Mouse (Mus musculus): ENCODE data around the gene Lrmda.

The Lrmda gene

DNA sequence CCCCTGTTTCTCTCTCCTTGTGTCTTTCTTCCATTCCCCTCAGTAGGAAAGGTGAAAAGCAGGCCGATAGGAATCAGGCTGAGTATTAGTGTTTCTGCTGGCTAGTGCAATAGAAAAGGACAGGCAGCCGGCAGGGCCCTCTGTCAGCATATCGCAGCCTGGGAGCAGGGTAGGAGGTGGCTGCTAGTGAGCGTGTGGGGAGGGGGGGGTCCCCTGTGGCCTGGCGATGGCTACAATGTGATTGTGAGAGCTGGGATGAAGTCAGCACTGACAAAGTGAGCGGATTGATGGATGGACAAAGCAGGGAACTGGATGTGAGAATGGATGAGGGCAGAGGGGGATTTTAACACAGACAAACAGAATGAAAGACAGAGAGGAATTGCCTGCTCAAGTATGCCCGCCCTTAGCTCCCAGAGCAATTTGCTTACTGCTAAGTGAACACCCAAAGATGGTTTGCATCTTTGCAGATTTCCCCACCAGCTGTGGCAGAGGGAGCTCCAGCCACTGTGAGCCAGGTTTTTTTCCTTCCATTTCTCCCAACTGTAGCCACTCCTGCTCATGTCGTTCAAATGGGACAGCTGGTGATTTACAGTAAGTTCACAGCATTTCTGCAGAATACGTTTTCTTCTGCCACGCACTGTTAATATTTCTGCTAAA lies 240.0 kb downstream of the Lrmda start:
- DNase-seq = no peak

DNA sequence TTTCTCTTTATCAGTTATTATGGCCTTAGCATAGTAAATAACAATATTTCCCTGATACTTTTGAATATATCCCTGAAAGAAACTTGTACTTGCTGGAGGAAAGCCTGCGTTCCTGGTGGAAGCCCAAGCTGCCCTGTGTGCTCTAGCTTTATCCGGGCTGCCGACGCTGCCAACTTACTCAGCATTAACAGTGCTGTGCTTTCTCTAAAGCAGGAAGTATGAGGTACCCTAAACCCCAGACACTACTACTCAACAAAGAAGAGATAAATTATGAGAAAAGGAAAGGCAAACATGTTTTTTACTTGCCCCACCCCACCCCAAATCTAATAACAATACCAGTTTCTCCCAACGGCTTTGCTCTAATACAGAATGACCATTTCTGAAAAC lies 240.5 kb downstream of the Lrmda start:
- DNase-seq = no peak

DNA sequence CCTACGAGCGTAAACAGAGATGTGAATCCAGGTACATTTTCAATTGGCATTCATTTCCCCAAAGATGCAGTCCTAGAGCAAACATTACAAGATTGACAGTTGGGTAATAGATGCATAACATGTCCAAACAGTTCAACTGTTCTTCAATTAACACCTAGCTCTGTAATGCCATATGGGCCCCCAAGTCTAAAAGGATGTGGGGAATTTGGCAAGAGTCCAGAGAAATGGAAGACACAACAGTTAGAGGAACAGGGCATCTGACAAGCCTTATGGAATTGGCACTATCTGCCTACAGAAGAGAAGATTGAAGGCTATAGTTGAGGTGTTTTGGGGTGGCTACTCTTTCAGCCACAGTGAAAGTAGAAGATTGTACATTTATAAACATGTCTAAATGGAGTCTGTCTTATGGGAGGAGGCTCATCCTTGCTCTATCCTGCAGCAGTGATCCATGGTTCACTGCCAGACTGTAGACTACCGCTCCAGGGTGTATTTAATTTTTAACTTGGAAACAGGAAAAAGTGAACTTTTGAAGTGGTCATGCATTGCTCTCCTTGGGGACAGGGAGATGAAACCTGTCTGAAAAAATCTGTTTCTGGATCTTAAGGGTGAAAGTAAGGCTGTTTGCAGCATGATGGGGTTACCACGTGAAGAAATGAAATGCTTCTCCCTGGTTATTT lies 245.9 kb downstream of the Lrmda start:
- peak; percentile 19 for DNase-seq

DNA sequence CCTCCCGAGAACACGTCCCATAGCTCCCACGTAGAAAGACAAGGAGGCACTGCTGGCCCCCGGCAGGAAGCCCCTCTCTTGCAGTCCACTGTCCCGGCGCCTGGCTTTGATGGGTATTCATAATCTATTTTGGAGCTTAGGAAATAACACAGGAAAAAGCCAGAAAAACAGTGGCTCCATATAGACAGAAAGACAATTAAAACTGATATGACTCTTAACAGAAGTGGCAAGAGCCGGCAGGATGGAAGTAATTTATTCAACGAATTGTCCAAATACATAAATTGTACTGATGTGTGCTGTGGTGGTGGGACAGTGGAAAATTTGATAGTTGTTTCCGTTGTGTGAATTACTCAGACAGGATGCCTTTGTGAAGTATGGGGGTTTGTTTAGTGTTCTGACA lies 250.3 kb downstream of the Lrmda start:
- peak; percentile 52 for DNase-seq

DNA sequence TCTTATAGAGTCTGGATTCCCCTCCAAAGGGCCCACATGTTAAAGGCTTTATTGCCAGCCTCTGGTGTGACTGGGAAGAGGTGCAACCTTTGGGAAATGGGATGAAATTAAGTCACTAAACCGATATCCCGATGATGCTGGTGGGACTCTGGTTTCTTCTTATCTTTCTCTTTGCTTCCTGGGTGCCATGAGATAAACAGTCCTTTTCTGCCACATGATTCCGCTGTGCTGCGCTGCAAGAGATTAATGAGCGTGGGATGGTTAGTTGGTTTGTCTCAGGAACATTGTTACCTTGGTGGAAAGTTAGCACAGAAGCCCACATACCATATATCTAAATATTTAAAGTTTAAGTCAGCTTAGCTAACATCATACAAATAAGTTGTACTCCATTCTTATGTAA lies 258.5 kb downstream of the Lrmda start:
- DNase-seq = no peak

DNA sequence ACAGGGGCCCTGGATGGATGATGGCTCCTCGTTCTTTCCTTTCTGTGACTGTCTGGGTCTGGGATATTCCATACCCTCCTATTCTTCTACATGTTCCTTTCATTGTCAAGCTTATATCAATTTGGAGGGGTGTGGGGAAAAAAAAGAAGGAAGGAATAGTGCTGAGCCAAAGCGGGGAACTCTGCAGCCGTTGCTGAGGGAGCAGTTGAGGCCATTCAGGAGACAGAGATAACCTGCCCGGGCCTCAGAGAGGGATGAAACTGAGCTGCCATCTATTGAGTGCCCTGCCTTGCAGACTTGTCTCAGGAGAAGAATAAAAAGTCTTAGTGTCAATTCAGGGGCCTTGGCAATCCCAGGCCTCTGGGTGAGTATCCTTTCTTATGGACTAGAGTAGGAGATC lies 260.1 kb downstream of the Lrmda start:
- DNase-seq = no peak

DNA sequence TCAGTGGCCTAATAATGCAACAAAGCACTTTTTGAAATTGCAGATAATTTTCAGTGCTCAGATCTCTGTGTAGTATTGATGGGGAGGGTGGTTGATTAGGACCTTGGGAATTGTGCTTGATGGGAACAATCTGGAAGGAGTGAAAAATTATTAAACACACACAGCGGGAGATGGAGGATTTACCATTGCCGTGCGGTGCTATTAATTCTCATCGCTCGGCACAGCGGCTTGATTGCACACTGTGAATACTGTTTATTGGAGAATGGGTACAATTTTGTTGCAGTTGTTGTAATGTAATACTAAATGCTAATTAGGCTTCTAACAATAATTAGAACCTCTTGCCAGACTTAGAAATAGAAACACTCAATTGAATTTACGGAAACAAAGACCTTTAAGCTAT lies 262.1 kb downstream of the Lrmda start:
- DNase-seq = no peak

DNA sequence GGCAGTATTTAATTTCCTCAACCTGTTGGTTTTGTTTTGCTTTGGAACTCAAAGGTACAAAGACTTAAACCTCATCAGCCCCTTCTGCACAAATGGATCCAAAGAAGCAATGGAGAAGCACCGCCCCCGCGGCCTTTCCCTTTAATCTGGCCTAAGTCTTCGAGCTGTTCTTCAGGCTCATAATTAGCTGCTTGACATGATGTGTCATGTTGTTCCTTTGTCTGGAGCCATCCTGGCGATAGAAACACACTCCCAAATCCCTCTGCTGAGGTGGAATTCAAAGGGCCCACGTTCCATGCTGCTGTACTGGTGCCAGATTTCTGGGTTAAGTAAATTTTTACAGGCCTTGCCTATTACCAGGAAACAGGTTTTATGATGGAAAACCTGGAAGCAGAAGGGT lies 263.3 kb downstream of the Lrmda start:
- DNase-seq = no peak

DNA sequence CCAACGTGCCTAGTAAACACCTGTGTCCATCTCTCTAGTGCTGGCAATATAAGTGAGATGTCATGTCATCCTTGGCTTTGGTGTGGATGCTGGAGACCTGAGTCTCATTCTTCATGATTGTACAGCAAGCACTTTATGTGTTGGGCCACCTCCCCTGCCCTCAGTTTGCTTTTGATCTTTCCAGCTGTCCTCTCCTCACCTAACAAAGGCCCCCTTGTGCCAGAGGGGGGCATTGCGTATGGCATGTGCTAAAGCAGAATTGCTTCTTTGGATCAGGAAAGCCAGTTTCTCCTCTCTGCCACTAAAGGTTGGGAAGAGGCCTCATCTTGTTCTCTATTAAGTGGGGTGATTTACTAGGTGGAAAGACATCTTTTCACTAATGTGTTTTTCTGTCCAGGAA lies 264.2 kb downstream of the Lrmda start:
- DNase-seq = no peak

DNA sequence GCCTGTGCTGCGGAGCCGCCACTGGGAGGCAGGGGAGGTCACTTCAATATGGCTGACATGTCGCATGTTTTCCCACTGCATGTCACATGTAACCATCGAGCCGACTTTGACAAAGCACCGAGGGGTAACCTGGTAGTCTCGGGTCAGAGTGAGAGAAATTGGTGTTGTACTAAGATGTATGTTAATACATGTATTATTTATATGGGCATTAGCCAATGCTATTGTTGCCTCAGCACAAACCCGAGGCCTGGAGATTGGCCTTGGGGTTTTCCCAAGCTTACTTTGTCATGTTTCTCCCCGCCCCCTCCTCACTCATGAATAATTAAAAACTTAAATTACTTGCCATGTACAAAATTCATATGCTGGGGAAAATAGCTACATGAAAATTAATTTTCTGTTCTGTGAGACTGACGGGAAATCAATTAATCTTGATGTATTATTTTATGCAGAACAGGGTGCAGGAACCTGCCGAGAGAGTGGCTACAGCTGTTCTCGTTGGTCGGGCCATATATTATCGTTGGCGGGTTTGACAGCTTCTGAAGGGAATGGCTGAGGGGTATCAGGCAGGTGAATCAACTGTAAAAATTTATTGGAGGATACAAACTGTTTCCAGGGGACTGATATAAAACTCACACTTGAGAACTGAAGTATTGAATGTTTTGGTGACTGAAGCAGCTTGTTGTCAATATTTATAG lies 265.5 kb downstream of the Lrmda start:
- DNase-seq = no peak

DNA sequence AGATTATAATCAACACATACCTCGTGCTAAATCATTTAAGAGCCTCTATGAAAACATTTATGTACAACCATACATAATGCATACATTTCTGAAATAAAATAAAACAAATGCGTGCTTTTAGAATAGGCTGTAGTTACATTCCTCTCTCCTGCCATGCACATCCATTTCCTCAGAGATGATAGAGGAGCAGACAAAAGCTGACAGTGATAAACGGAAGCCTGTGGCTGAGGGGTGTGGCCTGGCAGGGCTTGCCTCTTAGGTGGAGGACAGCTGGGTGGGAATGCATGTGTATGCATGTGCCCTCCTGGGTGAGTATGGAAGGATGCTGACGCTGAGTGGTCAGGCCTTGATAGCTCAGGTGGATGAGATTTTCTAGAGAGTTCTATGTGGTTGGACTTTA lies 266.3 kb downstream of the Lrmda start:
- DNase-seq = no peak

DNA sequence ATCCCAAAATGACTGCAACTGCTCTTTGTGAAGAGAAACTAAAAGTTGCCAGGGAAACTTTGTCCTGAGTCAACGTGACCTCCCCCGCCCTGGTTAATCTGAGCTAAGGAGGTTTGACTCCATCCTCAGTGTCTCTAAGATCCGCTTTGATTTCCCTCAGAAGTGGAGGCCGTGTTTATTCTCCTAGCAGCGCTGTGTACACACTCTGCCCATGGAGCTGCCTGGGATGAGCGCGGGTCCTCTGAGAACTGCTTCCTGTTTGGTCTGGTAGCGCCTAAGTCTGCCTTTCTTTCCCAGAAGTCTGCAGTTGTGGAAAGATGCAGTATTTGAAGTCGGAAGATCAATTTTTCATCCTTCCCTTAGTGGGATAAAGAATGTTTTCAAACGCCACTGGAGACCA lies 268.7 kb downstream of the Lrmda start:
- DNase-seq = no peak

DNA sequence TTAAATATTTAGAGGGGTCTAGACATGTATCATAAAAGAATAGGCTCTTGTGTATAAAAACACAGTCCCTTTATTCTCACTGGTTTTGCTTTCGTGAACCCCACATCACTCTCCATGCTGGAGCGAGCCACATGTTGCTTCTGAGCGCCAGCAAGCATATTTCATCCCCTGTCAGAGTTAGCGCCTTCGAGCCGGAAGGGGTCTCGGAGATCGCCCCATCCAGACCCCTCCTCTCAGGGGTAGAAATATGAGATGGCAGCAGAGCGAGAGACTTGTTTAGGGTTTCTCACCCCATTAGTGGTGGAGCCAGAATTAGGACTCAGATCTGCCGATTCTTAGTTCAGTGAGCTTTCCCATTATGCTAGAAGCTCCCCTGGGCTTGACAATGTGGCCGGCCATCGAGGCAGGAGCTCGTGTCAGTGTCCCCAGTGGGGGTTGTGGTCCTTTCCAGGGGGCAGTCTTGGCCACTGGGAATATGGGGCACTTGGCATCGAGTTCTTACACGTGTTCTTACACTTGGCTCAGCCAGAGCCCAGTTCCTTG lies 269.9 kb downstream of the Lrmda start:
- no peak for DNase-seq

DNA sequence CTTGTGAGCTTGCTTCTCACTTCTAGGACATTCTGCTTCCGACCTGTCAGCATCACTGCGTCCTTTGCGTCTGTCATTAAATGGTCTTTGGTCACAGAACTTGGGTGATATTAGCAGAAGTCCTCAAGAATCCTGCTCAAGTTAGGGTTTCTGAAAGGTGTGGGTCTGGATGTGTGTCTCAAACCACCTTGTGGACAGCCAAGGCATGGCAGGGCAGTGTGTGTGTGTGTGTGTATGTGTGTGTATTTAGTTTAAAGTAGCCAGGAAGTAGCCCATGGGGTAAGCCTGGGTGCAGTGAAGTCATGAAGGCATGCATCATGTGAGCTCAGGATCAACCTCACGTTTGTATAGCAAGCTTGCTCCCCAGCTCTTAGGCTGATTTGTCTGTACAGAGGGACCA lies 274.9 kb downstream of the Lrmda start:
- no peak for DNase-seq

DNA sequence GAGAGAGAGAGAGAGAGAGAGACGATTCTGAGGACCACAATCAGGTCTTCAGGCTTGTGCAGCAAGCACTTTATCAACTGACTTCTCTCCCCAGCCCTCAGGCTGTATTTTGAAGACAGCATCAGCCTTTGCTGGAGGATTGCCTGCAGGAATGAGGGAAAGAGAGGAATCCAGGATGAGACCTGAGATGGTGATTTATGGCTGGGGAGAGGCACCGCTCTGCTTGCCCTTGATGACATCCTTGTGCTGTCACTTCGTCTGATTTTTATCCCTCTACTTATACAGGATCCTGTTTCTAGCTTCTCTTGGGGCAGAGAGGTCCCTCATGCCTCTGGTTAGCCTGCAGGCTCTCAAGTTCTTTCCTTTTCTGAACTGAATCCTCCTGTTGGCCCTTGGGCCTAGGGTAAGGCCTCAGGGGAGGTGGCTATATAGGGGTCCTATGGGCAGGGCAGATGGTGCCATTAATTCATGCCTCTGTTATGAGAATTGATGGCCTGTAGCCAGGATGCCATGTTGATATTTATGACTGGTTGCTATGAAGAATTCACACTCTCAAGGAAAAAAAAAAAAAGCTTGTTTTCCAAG lies 277.2 kb downstream of the Lrmda start:
- DNase-seq = no peak

DNA sequence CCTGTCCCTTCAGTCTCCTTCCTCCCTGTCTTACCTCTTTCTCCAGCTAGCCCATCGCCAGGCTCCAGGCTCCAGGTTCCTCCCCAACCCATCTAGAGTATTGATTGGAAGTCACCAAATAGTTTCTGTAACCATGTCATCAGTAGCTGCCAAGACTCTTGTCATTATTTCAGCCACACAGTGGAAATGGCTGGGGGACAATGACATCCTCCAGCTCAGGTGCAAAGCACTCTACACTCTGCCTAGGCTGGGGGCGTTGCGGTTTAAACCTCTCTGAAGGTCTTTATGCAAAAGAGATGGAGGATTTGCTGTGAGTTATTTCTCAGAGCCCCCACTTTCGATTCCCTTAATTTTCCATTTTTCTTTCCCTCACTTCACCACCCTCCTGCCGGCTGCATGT lies 287.2 kb downstream of the Lrmda start:
- DNase-seq = no peak

DNA sequence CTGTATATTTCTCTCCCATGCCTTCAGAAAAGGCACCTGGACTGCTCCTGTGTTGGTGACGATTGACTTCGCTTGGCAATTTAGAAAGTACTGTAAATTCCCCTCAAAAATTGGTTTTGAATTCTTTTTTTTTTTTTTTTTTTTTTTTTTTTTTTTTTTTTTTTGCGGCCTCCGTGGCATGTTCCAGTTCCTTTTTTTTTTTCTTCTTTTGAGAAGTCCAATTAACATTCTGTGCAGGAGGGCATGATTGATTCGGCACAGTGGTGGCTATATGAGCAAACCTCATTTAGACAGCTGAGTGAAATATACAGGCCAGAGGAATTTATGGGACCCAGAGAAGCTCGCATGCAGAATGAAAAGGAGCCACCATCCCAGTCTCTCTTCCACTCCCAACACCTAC lies 288.5 kb downstream of the Lrmda start:
- no peak for DNase-seq

DNA sequence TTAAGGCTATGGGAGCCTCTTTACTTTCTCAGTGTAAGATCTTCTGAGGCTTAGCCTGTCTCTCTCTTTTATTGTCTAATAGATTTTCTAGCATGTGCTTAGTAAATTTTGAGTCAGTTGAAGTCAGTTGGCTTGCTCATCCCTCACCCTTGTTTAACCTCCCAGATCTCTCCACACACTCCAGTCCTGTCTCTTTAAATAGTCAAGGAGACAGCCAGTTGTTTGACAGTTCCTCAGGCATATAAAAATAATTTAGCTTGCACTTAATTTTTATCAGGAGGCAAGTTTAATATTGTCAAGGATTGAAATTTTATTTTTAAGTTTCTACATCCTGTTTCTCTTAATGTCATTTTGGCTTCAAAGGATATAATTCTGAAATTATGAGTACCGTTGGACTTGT lies 303.5 kb downstream of the Lrmda start:
- no peak for DNase-seq

DNA sequence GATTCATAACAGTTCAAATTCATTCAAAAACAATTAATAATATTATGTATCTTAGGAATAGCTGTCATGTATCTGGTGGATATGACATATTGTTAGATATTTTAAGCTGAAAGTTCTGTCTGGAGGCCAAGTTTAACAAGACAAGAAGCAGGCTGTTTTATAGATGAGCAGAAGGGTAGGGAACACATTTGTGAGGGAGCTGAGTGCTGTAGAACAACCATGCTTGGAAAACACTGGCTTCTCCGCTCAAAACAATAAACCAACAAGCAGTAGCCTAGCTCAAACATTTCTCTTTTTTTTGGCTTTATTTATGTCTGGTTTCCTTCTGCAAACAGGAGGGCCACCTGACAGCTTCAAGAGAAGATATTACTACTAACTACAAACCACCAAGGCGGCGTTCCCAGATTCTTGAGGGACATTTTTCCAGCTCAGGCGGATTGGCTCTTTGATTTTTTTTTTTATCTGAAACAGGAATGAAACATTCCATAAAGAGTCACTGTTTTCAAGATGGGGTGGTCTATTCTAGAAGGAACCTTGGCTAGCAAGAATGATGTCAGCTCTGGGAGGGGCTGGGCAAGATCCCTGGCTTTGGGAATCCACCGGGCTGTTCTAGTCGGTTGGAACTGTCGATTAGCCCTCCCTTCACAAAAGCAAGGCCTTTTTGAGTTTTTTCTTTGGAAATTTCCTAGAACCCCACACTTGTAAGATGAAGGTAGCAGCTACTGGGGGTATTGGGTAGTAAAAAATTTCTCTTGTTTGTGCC lies 304.2 kb downstream of the Lrmda start:
- DNase-seq = no peak

DNA sequence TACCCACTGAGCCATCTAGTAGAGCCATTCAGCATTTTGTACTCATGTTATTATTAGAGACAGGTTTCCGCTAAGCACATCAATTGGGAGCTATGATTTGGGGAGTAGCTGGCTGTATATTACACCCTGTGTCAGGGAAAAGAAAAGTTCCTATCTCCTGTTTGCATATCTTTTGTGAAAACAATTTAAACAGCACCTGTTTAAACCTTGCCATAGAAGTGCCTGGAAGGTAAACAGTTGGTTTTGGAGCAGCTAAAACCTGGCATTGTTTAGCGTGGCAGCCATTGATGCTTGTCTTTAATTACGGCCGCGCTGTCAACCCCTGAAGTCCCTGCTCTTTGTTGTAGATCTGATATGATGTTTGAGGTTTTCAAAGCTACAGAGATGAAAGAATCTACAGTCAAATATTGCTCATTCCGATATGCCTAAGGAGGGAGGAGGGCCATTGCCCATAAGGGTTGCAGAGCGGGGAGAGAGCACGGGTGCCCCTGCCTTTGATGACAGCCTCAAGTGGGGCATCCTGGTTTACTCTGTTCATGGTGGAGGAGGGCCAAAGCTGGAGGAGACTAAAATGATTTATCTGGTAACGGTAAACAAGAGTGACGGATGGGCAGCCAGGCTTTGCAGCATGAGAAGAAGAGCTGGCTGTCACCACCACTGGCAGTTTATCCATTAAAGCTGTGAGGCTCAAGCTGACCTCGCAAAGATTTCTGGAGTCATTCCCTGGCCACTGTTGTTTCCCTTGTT lies 306.9 kb downstream of the Lrmda start:
- no peak for DNase-seq

DNA sequence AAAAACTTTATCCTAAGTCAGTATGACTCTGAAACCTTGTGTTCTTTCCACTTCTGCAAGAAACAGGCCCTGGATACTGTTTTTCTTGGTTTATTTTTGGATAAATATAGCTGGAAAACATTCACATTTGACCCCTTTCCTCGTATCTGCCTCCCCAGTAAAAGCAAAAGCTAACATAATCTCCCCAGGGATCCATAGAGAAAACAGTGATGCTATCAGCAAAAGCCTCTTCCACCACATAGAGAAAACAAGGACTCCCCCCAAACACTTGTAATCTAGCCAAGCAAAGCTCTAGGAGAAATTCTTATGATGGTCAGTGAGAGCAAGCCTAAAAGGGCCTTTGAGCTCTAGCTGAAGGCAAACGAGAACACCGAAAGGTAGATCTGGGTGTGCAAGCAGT lies 309.7 kb downstream of the Lrmda start:
- DNase-seq = no peak

DNA sequence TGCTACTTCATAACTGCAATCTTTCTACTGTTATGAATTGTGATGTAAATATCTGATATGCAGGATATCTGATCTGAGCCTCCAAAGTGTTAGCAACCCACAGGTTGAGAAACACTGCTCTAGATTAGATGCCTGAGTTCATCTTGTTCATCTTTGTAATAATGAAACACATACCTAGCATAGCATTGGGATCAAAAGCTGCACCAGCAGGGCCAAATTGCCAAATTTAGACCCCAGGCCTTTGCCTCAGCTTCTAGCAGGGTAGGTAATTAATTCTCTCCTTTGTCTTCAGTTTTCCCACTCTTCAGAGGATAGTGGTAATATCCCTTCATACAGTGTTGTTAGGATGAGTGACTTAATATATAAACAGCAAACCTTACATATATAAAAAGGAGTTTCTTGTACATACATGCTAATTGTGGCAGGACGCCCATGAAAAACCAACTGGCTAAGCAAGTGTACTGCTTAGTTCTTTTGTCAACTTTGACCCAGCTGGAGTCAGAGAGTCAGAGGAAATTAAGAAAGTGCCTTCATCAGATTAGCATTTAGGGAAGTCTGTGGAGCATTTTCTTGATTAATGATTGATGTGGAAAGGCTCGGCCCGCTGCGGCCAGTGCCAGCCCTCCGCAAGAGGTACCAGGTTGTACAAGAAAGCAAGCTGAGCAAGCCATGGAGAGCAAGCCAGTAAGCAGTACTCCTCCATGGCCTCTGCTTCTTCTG lies 315.7 kb downstream of the Lrmda start:
- peak; percentile 59 for DNase-seq
